Mouse (Mus musculus) cerebellum, postnatal 14 days (tissue): ENCODE measurements around the gene Cd3g.

ENCODE experiments used
- DNase-seq, 2 experiments: peaks; one replicate each; pipeline ENCODE4 v3.0.0; 2021; ENCODE audit warnings: mixed read lengths in 2 of 2

Gene Cd3g

GRCm38 (mm10) chr9:44980242-44980641 lies at the start of gene Cd3g:
TSS of gene Cd3g (minus strand) at chr9:44980431.
- DNase-seq: no peak

- DNase-seq: no peak
These were observed 47.1 kb upstream of the Cd3g start for GRCm38 (mm10) chr9:45027376-45027775.

GRCm38 (mm10) chr9:45024187-45024586 lies 44.0 kb upstream of the Cd3g start:
- DNase-seq: no peak

GRCm38 (mm10) chr9:45023638-45024037 lies 43.4 kb upstream of the Cd3g start:
- no peak for DNase-seq

- DNase-seq: peak; percentile 81 to 84
These were observed 42.6 kb upstream of the Cd3g start for GRCm38 (mm10) chr9:45022800-45023199.

- no peak for DNase-seq
These were observed 37.8 kb upstream of the Cd3g start for GRCm38 (mm10) chr9:45018031-45018430.

GRCm38 (mm10) chr9:45015841-45016240 lies 35.6 kb upstream of the Cd3g start:
- no peak for DNase-seq

GRCm38 (mm10) chr9:45014879-45015278 lies 34.6 kb upstream of the Cd3g start:
- DNase-seq: no peak

GRCm38 (mm10) chr9:45011291-45011690 lies 31.1 kb upstream of the Cd3g start:
- no peak for DNase-seq

- no peak for DNase-seq
These were observed 30.2 kb upstream of the Cd3g start for GRCm38 (mm10) chr9:45010461-45010860.

GRCm38 (mm10) chr9:45009180-45010078 lies 29.2 kb upstream of the Cd3g start, which contains the start of gene Cd3e:
TSS of gene Cd3e (minus strand) at chr9:45009627.
- DNase-seq: no peak

GRCm38 (mm10) chr9:45008342-45008741 lies 28.1 kb upstream of the Cd3g start:
- DNase-seq: no peak

- no peak for DNase-seq
These were observed 27.2 kb upstream of the Cd3g start for GRCm38 (mm10) chr9:45007404-45007803.

- no peak for DNase-seq
These were observed 20.0 kb upstream of the Cd3g start for GRCm38 (mm10) chr9:45000249-45000648.

- peak; percentile 18 to 23 for DNase-seq
These were observed 19.5 kb upstream of the Cd3g start for GRCm38 (mm10) chr9:44999776-45000175.

- DNase-seq: peak; percentile 29 to 44
These were observed 18.9 kb upstream of the Cd3g start for GRCm38 (mm10) chr9:44999171-44999570.

- DNase-seq: no peak
These were observed 17.9 kb upstream of the Cd3g start for GRCm38 (mm10) chr9:44998138-44998537.

- no peak for DNase-seq
These were observed 16.4 kb upstream of the Cd3g start for GRCm38 (mm10) chr9:44996590-44996989.

GRCm38 (mm10) chr9:44994962-44995361 lies 14.7 kb upstream of the Cd3g start:
- no peak for DNase-seq

- no peak for DNase-seq
These were observed 13.0 kb upstream of the Cd3g start for GRCm38 (mm10) chr9:44993268-44993667.

GRCm38 (mm10) chr9:44992271-44992670 lies 12.0 kb upstream of the Cd3g start:
- peak; percentile 91 to 92 for DNase-seq

- DNase-seq: no peak
These were observed 11.6 kb upstream of the Cd3g start for GRCm38 (mm10) chr9:44991821-44992220.

- no peak for DNase-seq
These were observed 6.7 kb upstream of the Cd3g start for GRCm38 (mm10) chr9:44986976-44987375.

- no peak for DNase-seq
These were observed 6.1 kb upstream of the Cd3g start for GRCm38 (mm10) chr9:44986242-44986781.
